Mouse (Mus musculus) stomach, embryonic 14.5 days (tissue): Measurements from ENCODE around the gene Casp9. TPM values are rescaled to one million over a fixed set of nuclear protein-coding genes. Genes with fewer than 3 reads are reported as not detected.

ENCODE experiments used
- ATAC-seq: fragments of 200-750 bp; cut with Nextera tagmentation; 2 replicates; pipeline ENCODE4 v1.8.0; 2017; ENCODE audit warnings: low read depth, moderate TSS enrichment; ENCODE audit not compliant: insufficient number of reproducible peaks, insufficient read depth, low FRiP score
- H3K27ac ChIP-seq: fragments of 300-500 bp; sonication (generic); 2 replicates; pipeline ENCODE4 v1.5.1; 2014; ENCODE audit warnings: mild to moderate bottlenecking, low read length, moderate library complexity, mixed read lengths
- H3K27me3 ChIP-seq: fragments of 300-500 bp; sonication (generic); 2 replicates; pipeline ENCODE4 v1.6.1; 2014; ENCODE audit warnings: low read length, control low read depth, mixed read lengths; ENCODE audit not compliant: control insufficient read depth, insufficient read depth
- H3K36me3 ChIP-seq: fragments of 300-500 bp; sonication (generic); 2 replicates; pipeline ENCODE4 v1.6.1; 2014; ENCODE audit warnings: mild to moderate bottlenecking, control low read depth, low read length, moderate library complexity, mixed read lengths; ENCODE audit not compliant: control insufficient read depth, insufficient read depth
- H3K4me1 ChIP-seq: fragments of 300-500 bp; sonication (generic); 2 replicates; pipeline ENCODE4 v1.6.1; 2014; ENCODE audit warnings: low read length, control low read depth, mixed read lengths; ENCODE audit not compliant: control insufficient read depth, insufficient read depth
- H3K4me2 ChIP-seq: fragments of 300-500 bp; sonication (generic); replicated peaks from 2 replicates; pipeline ENCODE4 v1.6.1; 2014; ENCODE audit warnings: low read depth, low read length, control low read depth
- H3K4me3 ChIP-seq: fragments of 300-500 bp; sonication (generic); 2 replicates; pipeline ENCODE4 v1.5.1; 2014; ENCODE audit warnings: low read depth, low read length, control low read depth
- H3K9ac ChIP-seq: fragments of 300-500 bp; sonication (generic); replicated peaks from 2 replicates; pipeline ENCODE4 v1.6.1; 2014; ENCODE audit warnings: low read depth, mild to moderate bottlenecking, control low read depth, low read length, moderate library complexity, mixed read lengths
- H3K9me3 ChIP-seq: fragments of 300-500 bp; sonication (generic); 2 replicates; pipeline ENCODE4 v1.6.1; 2016; ENCODE audit warnings: low read depth, low read length, control low read depth; ENCODE audit not compliant: control insufficient read depth
- WGBS: fragments of 180-500 bp; shearing (Covaris S2); extraction: QIAGEN DNeasy Blood & Tissue Kit; methylation state at CpG from one replicate; pipeline ENCODE4 v1.1.7; 2014; 5-methylcytosine and 5-hydroxymethylcytosine counted together
- polyA plus RNA-seq: library from polyadenylated mRNA; unstranded; fragments of >200 nt; fragmentation: Nextera tagmentation; extraction: Ambion mirVana; gene quantifications from 2 replicates; pipeline ENCODE4 v1.2.1, GENCODE M21; 2014

Casp9 gene
- polyA plus RNA-seq, 1 experiment from 2014 or later: 18.0 TPM

DNA sequence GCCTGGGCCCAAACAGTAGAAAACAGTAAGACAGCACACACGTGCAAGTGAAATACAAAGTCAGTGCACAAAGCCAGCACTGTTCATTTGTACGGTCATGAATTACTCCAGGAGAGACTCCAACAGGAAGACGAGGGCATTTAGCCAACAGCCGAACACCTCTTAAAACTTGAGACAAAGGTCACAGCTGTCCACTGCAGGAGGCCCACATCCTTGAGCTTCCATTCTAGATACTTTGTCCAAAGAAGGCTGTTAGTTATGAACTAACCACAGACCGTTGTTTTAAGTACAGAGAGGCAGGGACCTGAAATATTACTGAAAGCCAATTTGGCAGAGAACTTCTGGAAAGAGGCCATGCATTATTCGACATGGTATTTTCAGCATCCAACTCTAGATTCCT is 6.4 kb upstream of the Casp9 start:
- Histone ChIP-seq H3K9ac (no peak overlapping the region), H3K4me1 (peaks cover 5% of the 10 kb centered on the region; the same call in 1 of the 2 replicates), H3K36me3 (peaks cover 23% of the 10 kb centered on the region), H3K4me3 (no peak overlapping the region), H3K27ac (no peak overlapping the region), H3K27me3 (no peaks in the 10 kb centered on the region), H3K4me2 (no peak overlapping the region), H3K9me3 (no peaks in the 10 kb centered on the region)
- 74% methylated on average over 6 of the region's 6 CpGs for WGBS
- ATAC-seq: no peak

GRCm38 (mm10) chr4:141787462-141787861 is 6.0 kb upstream of the Casp9 start:
- Histone ChIP-seq H3K9ac (no peak overlapping the region), H3K36me3 (peaks cover 19% of the 10 kb centered on the region), H3K4me3 (no peak overlapping the region), H3K4me2 (no peak overlapping the region), H3K9me3 (no peaks in the 10 kb centered on the region), H3K27ac (no peak overlapping the region), H3K27me3 (no peaks in the 10 kb centered on the region), H3K4me1 (peaks cover 5% of the 10 kb centered on the region; the same call in 1 of the 2 replicates)
- 94% methylated on average over 7 of the region's 7 CpGs for WGBS
- no peak for ATAC-seq

GRCm38 (mm10) chr4:141789564-141790218 is 3.7 kb upstream of the Casp9 start:
- peak overlapping the region; percentile 92 for H3K9ac ChIP-seq
- H3K36me3 ChIP-seq: peaks cover 10% of the 10 kb centered on the region
- no peaks in the 10 kb centered on the region for H3K9me3 ChIP-seq
- H3K4me2 ChIP-seq: peak overlapping the region; percentile 85
- no peak overlapping the region; the same call in 1 of the 2 replicates for H3K27ac ChIP-seq
- H3K27me3 ChIP-seq: no peaks in the 10 kb centered on the region
- peaks cover 5% of the 10 kb centered on the region; the same call in 1 of the 2 replicates for H3K4me1 ChIP-seq
- H3K4me3 ChIP-seq: peak overlapping the region; percentile 96
- 43% methylated on average over 3 of the region's 3 CpGs for WGBS
- ATAC-seq: no peak

DNA sequence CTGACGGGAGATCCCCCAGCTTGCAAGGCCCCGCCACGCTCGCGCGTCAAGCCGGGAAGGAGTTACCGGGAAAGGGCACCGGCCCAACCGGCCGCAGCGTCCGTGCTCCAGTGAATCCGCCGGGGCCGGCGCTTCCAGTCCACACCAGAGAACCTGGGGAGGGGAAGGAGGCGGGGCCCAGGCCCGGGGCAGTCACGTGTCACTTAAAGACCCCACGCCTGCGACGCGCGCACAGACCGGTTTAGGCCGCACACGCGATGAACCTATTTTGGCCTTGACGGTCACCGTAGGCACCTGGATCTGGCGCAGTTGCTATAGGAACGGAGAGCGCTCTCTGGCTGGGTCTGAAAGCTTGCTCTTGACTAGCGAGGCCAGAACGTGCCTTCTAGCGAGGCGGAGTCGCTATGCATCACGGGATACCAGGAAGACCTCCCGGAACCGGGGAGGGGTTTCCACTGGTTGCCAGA is 2.9 kb upstream of the Casp9 start, which contains the start of gene Dnajc16:
Gene Dnajc16, minus strand, starts transcription at position 408 of the 467 bp plus-strand sequence.
- Histone ChIP-seq H3K36me3 (peaks cover 6% of the 10 kb centered on the region), H3K27ac (peak within 1 kb of the TSS; percentile 70; the same call in 1 of the 2 replicates), H3K9me3 (no peaks in the 10 kb centered on the region), H3K4me1 (peaks cover 5% of the 10 kb centered on the region; the same call in 1 of the 2 replicates), H3K27me3 (no peaks in the 10 kb centered on the region), H3K4me3 (peak within 1 kb of the TSS; percentile 96), H3K9ac (peak within 1 kb of the TSS; percentile 92), H3K4me2 (peak within 1 kb of the TSS; percentile 85)
- peak; percentile 86 for ATAC-seq
- under 1% methylated on average over 41 of the region's 42 CpGs for WGBS

- 91% methylated on average over 7 of the region's 7 CpGs for WGBS
- H3K4me2 ChIP-seq: no peak overlapping the region
- no peak for ATAC-seq
- H3K27ac ChIP-seq: no peak overlapping the region
- H3K36me3 ChIP-seq: peaks cover 1% of the 10 kb centered on the region
- no peak overlapping the region for H3K4me3 ChIP-seq
- no peak overlapping the region for H3K9ac ChIP-seq
- H3K27me3 ChIP-seq: no peaks in the 10 kb centered on the region
- no peaks in the 10 kb centered on the region for H3K9me3 ChIP-seq
- H3K4me1 ChIP-seq: peaks cover 5% of the 10 kb centered on the region; the same call in 1 of the 2 replicates
Measured at GRCm38 (mm10) chr4:141791486-141791885, 1.9 kb upstream of the Casp9 start.

- Histone ChIP-seq H3K36me3 (peaks cover under 1% of the 10 kb centered on the region; the same call in 1 of the 2 replicates), H3K9me3 (no peaks in the 10 kb centered on the region), H3K27me3 (no peaks in the 10 kb centered on the region), H3K4me1 (peaks cover 5% of the 10 kb centered on the region; the same call in 1 of the 2 replicates), H3K27ac (no peak overlapping the region), H3K4me2 (no peak overlapping the region), H3K4me3 (no peak overlapping the region), H3K9ac (no peak overlapping the region)
- no peak for ATAC-seq
- WGBS: 85% methylated on average over 8 of the region's 8 CpGs
Measured at GRCm38 (mm10) chr4:141791951-141792350, 1.5 kb upstream of the Casp9 start.

DNA sequence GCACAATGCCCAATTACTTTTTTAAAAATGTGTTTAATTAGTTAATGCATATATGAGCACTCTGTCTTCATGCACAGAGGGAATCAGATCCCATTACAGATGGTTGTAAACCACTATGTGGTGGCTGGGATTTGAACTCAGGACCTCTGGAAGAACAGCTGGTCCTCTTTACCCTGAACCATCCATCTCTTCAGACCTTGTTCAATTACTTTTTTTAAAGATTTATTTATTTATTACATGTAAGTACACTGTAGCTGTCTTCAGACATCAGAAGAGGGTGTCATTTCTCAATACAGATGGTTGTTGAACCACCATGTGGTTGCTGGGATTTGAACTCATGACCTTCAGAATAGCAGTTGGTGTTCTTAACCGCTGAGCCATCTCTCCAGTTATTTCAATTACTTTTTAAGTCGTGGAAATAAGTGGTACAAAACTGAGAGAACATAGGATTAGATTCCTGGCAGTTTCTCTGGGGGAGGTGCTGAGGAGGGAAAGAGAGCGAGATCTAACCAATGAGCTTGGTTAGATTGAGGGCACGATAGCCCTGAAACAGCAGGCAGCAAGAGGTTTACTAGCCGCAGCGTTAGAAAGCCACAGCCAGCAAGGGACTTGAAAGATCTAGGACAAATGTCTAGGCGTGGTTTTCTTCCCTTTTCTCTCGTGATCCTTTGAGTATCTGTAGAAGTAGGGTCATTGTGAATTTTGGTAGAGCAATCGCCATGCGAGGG is 694 bp upstream of the Casp9 start:
- H3K9ac ChIP-seq: peak overlapping the region; percentile 45; the same call in 1 of the 2 replicates
- peaks cover 5% of the 10 kb centered on the region; the same call in 1 of the 2 replicates for H3K4me1 ChIP-seq
- peak overlapping the region; percentile 39 for H3K4me2 ChIP-seq
- H3K36me3 ChIP-seq: peaks cover 4% of the 10 kb centered on the region; the same call in 1 of the 2 replicates
- WGBS: 12% methylated on average over 10 of the region's 10 CpGs
- ATAC-seq: no peak
- peak overlapping the region; percentile 63 for H3K4me3 ChIP-seq
- peak overlapping the region; percentile 94 for H3K27ac ChIP-seq
- H3K27me3 ChIP-seq: no peaks in the 10 kb centered on the region
- H3K9me3 ChIP-seq: no peaks in the 10 kb centered on the region

- no peak for ATAC-seq
- Histone ChIP-seq H3K9ac (peak overlapping the region; percentile 42), H3K27me3 (no peaks in the 10 kb centered on the region), H3K9me3 (no peaks in the 10 kb centered on the region), H3K36me3 (peaks cover 4% of the 10 kb centered on the region; the same call in 1 of the 2 replicates), H3K4me3 (peak overlapping the region; percentile 63), H3K4me1 (peaks cover 5% of the 10 kb centered on the region; the same call in 1 of the 2 replicates), H3K4me2 (peak overlapping the region; percentile 58), H3K27ac (peak overlapping the region; percentile 94)
- 11% methylated on average over 5 of the region's 5 CpGs for WGBS
Measured at GRCm38 (mm10) chr4:141794152-141794535, 732 bp downstream of the Casp9 start.
